Mouse (Mus musculus): Measurements from ENCODE around the gene Rcn3.

DNA sequence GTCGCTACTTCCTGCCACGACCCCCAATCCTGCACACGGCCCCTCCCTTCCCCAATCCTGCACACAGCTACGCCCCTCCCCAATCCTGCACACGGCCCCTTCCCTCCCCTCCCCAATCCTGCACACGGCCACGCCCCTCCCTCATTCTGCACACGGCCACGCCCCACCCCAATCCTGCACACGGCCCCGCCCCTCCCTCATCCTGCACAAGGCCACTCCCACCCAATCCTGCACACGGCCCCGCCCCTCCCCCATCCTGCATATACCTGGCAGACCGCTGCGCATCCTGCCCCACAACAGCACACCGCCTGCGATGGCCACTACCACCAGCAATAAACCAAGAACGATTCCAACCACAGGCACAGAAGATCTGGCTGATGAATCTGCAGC is 1.5 kb upstream of the Rcn3 start:
- no peak for TF ChIP-seq POLR2A (IDR thresholded peaks at IDR 0.05; ENCODE audit: borderline replicate concordance, control insufficient read depth, low read depth, low read length)
- TF ChIP-seq CTCF (IDR thresholded peaks at IDR 0.05; ENCODE audit: control insufficient read depth, insufficient read depth, low read length), result no peak
